Mouse (Mus musculus): ENCODE data around the gene H2afv. TPM values are rescaled to one million over a fixed set of nuclear protein-coding genes. Genes with fewer than 3 reads are reported as not detected.

The H2afv gene
- polyA plus RNA-seq, 1 experiment, result 178 TPM

DNA sequence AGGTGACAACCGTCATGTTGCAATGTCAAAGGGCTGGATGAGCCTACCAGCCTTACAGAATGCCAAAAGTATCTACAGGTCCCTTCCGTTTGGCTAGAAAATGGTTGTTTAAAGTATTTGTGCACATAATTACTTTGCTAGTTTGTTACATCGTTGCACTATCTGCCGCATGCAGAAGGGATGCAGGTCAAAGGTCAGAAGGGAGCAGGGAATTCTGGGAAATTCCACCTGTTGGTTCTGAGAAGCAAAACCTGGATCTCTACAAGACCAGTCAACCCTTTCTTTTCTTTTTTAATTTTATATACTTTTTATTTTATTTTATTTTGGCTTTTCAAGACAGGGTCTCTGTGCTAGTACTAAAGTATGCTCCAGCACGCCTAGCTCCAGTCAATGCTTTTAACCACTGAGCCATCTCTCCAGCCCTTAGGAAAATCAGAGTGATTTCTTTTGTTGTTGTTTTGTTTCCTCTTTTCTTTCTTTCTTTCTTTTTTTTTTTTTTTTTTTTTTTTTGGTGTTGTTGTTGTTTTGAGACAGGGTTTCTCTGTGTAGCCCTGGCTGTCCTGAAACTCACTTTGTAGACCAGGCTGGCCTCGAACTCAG is 56.0 kb downstream of the H2afv start:
- Histone ChIP-seq H3K4me3 (ENCODE audit: control insufficient read depth, insufficient read depth, low read length) (peak overlapping the region; percentile 79; the same call in 1 of the 2 replicates), H3K27me3 (ENCODE audit: control insufficient read depth, insufficient read depth, low read length) (no peaks in the 10 kb centered on the region), H3K4me1 (replicated peaks; ENCODE audit: control insufficient read depth, insufficient read depth, low read length) (peaks cover 23% of the 10 kb centered on the region), H3K36me3 (ENCODE audit: control insufficient read depth, insufficient read depth, low read length) (no peaks in the 10 kb centered on the region), H3K27ac (ENCODE audit: control insufficient read depth, insufficient read depth, low read length) (peak overlapping the region; percentile 83)
- no peak for DNase-seq
- 86% methylated on average over 6 of the region's 6 CpGs for WGBS
- TF ChIP-seq POLR2A (IDR thresholded peaks at IDR 0.05; ENCODE audit: control insufficient read depth, extremely low read depth, insufficient read depth, low read length, poor library complexity) (no peak), CTCF (IDR thresholded peaks at IDR 0.05; ENCODE audit: borderline replicate concordance, control insufficient read depth, extremely low read depth, insufficient read depth, low read length, poor library complexity) (no peak)

DNA sequence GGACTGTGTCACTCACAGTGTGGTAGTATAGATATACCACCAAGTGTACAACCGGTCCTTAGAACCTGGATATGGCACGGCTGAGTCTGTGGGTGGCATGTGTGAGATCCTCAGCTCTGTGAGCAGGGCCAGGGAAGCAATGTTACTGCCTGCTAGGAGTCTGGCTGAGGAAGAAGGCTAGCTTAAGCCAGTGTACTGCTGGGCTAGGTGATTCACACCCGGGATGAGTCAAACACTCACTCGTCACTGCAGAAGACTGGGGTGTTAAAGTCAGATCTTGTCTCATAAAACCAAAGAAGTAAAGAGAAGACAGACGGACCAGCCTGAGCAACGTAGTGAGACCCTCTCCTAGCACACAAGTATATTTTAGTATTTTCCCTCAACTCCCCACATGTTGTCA is 63.3 kb downstream of the H2afv start:
- DNase-seq, result no peak
- H3K27ac ChIP-seq (ENCODE audit: control insufficient read depth, insufficient read depth, low read length), result no peak overlapping the region
- H3K4me3 ChIP-seq (ENCODE audit: control insufficient read depth, insufficient read depth, low read length), result no peak overlapping the region
- TF ChIP-seq POLR2A (IDR thresholded peaks at IDR 0.05; ENCODE audit: control insufficient read depth, extremely low read depth, insufficient read depth, low read length, poor library complexity), result no peak
- 95% methylated on average over 6 of the region's 6 CpGs for WGBS
- no peaks in the 10 kb centered on the region for H3K27me3 ChIP-seq (ENCODE audit: control insufficient read depth, insufficient read depth, low read length)
- no peaks in the 10 kb centered on the region for H3K4me1 ChIP-seq (replicated peaks; ENCODE audit: control insufficient read depth, insufficient read depth, low read length)
- no peaks in the 10 kb centered on the region for H3K36me3 ChIP-seq (ENCODE audit: control insufficient read depth, insufficient read depth, low read length)

Other genes with a start within 250 kb of the H2afv start
- 0.09 and 0.10 TPM in 2 replicates for gene A730071L15Rik, start 244.4 kb downstream of the H2afv start, polyA plus RNA-seq (2012; rRNA removed)
- gene Nudcd3, start 244.0 kb downstream of the H2afv start, polyA plus RNA-seq (2012; rRNA removed), result 52.1 and 62.2 TPM in 2 replicates
- 0.20 and 0.24 TPM in 2 replicates for gene Npc1l1, start 214.3 kb downstream of the H2afv start, polyA plus RNA-seq (2012; rRNA removed)
- gene Ddx56, start 176.7 kb downstream of the H2afv start, polyA plus RNA-seq (2012; rRNA removed), result 43.4 and 45.5 TPM in 2 replicates
- gene Tmed4, start 169.6 kb downstream of the H2afv start, polyA plus RNA-seq (2012; rRNA removed), result 102 and 109 TPM in 2 replicates
- gene Ogdh, start 152.8 kb downstream of the H2afv start, polyA plus RNA-seq (2012; rRNA removed), result 153 and 168 TPM in 2 replicates
- 137 and 187 TPM in 2 replicates for gene Zmiz2, start 55.4 kb downstream of the H2afv start, polyA plus RNA-seq (2012; rRNA removed)
- gene Ppia, start 29.0 kb downstream of the H2afv start, polyA plus RNA-seq (2012; rRNA removed), result 1,363 and 1,486 TPM in 2 replicates
- 12.7 and 17.8 TPM in 2 replicates for gene Purb, start 31.5 kb upstream of the H2afv start, polyA plus RNA-seq (2012; rRNA removed)
- gene Myo1g, start 76.5 kb upstream of the H2afv start, polyA plus RNA-seq (2012; rRNA removed), result 202 and 216 TPM in 2 replicates
- gene Ccm2, start 102.4 kb upstream of the H2afv start, polyA plus RNA-seq (2012; rRNA removed), result 450 and 470 TPM in 2 replicates
- 0.33 and 0.36 TPM in 2 replicates for gene Nacad, start 161.6 kb upstream of the H2afv start, polyA plus RNA-seq (2012; rRNA removed)
- gene Tbrg4, start 181.6 kb upstream of the H2afv start, polyA plus RNA-seq (2012; rRNA removed), result 190 and 191 TPM in 2 replicates
- gene Wap, start 194.2 kb upstream of the H2afv start, polyA plus RNA-seq (2012; rRNA removed), result 0.56 and 1.2 TPM in 2 replicates
- 7.8 and 9.0 TPM in 2 replicates for gene Ramp3, start 214.1 kb upstream of the H2afv start, polyA plus RNA-seq (2012; rRNA removed)